Mouse (Mus musculus): ENCODE measurements around the gene Trim13. TPM values are rescaled to one million over a fixed set of nuclear protein-coding genes. Genes with fewer than 3 reads are reported as not detected.

Gene Trim13
- polyA plus RNA-seq, 2 experiments: 2.7 to 4.3 TPM

GRCm38 (mm10) chr14:61642668-61643067 lies 44.6 kb downstream of the Trim13 start:
- TF ChIP-seq EP300 (IDR thresholded peaks at IDR 0.05; ENCODE audit: low read depth): no peak
- no peak for TF ChIP-seq CTCF (IDR thresholded peaks at IDR 0.05; ENCODE audit: low read depth)
- no peak overlapping the region for H3K4me2 ChIP-seq (ENCODE audit: low read depth)
- H3K27me3 ChIP-seq (ENCODE audit: control insufficient read depth, insufficient read depth, low read length): no peaks in the 10 kb centered on the region
- 82% methylated on average over 1 of the region's 1 CpGs for WGBS (ENCODE audit: insufficient replicate concordance)
- H3K36me3 ChIP-seq (replicated peaks; ENCODE audit: control insufficient read depth, insufficient read depth, low read depth): peaks cover 20% of the 10 kb centered on the region
- no peak for DNase-seq (ENCODE audit: low read depth in 3 of 3, low spot score in 3 of 3)
- no peak for ATAC-seq (ENCODE audit: insufficient read depth)
- no peak overlapping the region for H3K9ac ChIP-seq (replicated peaks)
- H3K4me3 ChIP-seq (ENCODE audit: insufficient read depth in 1 of 2, low read depth in 2 of 2, low read length in 2 of 2): no peak overlapping the region
- no peaks in the 10 kb centered on the region for H3K9me3 ChIP-seq (ENCODE audit: control insufficient read depth, low read length)
- no peak overlapping the region for H3K27ac ChIP-seq
- H3K4me1 ChIP-seq (replicated peaks; ENCODE audit: control insufficient read depth in 2 of 2, insufficient read depth in 2 of 2, low read length in 1 of 2): no peaks in the 10 kb centered on the region

- H3K27ac ChIP-seq: no peak overlapping the region
- H3K27me3 ChIP-seq (ENCODE audit: control insufficient read depth, insufficient read depth, low read length): no peaks in the 10 kb centered on the region
- peaks cover 3% of the 10 kb centered on the region for H3K36me3 ChIP-seq (replicated peaks; ENCODE audit: control insufficient read depth, insufficient read depth, low read depth)
- H3K9me3 ChIP-seq (ENCODE audit: control insufficient read depth, low read length): no peaks in the 10 kb centered on the region
- H3K4me3 ChIP-seq (ENCODE audit: insufficient read depth in 1 of 2, low read depth in 2 of 2, low read length in 2 of 2): peak overlapping the region in 1 of 2 experiments; percentile 45; a peak in 3 of 4 replicates
- DNase-seq (ENCODE audit: low read depth in 3 of 3, low spot score in 3 of 3): no peak
- WGBS (ENCODE audit: insufficient replicate concordance): 27% methylated on average over 1 of the region's 1 CpGs
- peak overlapping the region; percentile 65 for H3K4me2 ChIP-seq (ENCODE audit: low read depth)
- peak overlapping the region; percentile 47; the same call in 1 of the 2 replicates for H3K9ac ChIP-seq (replicated peaks)
- TF ChIP-seq CTCF (IDR thresholded peaks at IDR 0.05; ENCODE audit: low read depth) (no peak), EP300 (IDR thresholded peaks at IDR 0.05; ENCODE audit: low read depth) (no peak)
- ATAC-seq (ENCODE audit: insufficient read depth): no peak
- peaks cover 6 to 7% of the 10 kb centered on the region in 2 experiments for H3K4me1 ChIP-seq (replicated peaks; ENCODE audit: control insufficient read depth in 2 of 2, insufficient read depth in 2 of 2, low read length in 1 of 2)
Measured at GRCm38 (mm10) chr14:61645547-61645946, 47.5 kb downstream of the Trim13 start.

DNA sequence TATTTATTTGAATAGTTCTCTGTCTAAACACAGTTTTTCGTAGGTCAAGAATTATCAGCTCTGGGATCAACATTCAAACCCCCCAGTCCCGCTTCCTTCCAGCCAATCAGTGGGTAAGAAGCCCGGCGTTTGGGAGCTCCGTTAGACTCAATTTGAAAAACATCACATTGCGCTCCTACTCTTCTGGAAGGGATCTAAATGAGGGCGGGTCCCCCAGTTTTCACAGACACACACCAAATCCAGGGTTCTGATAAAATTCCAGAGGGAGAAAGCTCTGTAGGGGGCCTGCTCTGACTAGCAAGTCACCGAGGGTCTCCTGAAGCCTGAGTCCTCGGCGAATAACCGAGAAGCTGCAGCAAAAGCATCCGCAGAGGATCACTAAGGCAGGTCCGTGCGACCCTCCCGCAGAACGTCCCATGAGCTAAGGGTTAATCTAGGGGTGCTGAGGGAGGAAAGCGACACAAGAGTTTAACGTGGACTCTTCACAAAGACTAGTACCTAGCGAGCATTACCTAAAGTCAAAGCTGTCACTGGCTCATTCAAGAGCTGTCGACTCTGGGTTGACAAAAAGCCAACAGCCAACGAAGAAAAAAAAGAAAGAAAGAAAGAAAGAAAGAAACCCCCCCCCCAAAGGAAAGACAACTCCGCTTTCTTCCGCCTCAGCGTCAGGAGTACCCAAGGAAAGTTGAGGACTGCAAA lies 49.3 kb downstream of the Trim13 start:
- DNase-seq (ENCODE audit: low read depth in 3 of 3, low spot score in 3 of 3): peak; percentile 65 to 76 (median 66)
- H3K4me2 ChIP-seq (ENCODE audit: low read depth): peak overlapping the region; percentile 71
- H3K9ac ChIP-seq (replicated peaks): peak overlapping the region; percentile 99
- peak overlapping the region; percentile 87 to 93 for H3K4me3 ChIP-seq (ENCODE audit: insufficient read depth in 1 of 2, low read depth in 2 of 2, low read length in 2 of 2)
- no peak for ATAC-seq (ENCODE audit: insufficient read depth)
- H3K27ac ChIP-seq: peak overlapping the region; percentile 78
- H3K9me3 ChIP-seq (ENCODE audit: control insufficient read depth, low read length): no peaks in the 10 kb centered on the region
- H3K4me1 ChIP-seq (replicated peaks; ENCODE audit: control insufficient read depth in 2 of 2, insufficient read depth in 2 of 2, low read length in 1 of 2): peaks cover 6 to 7% of the 10 kb centered on the region in 2 experiments
- H3K36me3 ChIP-seq (replicated peaks; ENCODE audit: control insufficient read depth, insufficient read depth, low read depth): peaks cover 3% of the 10 kb centered on the region
- no peak for TF ChIP-seq CTCF (IDR thresholded peaks at IDR 0.05; ENCODE audit: low read depth)
- TF ChIP-seq EP300 (IDR thresholded peaks at IDR 0.05; ENCODE audit: low read depth): no peak
- H3K27me3 ChIP-seq (ENCODE audit: control insufficient read depth, insufficient read depth, low read length): no peaks in the 10 kb centered on the region
- WGBS (ENCODE audit: insufficient replicate concordance): under 1% methylated on average over 24 of the region's 24 CpGs

GRCm38 (mm10) chr14:61647881-61648684 lies 50.0 kb downstream of the Trim13 start:
- Histone ChIP-seq H3K4me1 (replicated peaks; ENCODE audit: control insufficient read depth in 2 of 2, insufficient read depth in 2 of 2, low read length in 1 of 2) (peaks cover 8 to 11% of the 10 kb centered on the region in 2 experiments), H3K36me3 (replicated peaks; ENCODE audit: control insufficient read depth, insufficient read depth, low read depth) (peaks cover 2% of the 10 kb centered on the region), H3K27ac (peak overlapping the region; percentile 78), H3K9ac (replicated peaks) (peak overlapping the region; percentile 99), H3K9me3 (ENCODE audit: control insufficient read depth, low read length) (no peaks in the 10 kb centered on the region), H3K27me3 (ENCODE audit: control insufficient read depth, insufficient read depth, low read length) (no peaks in the 10 kb centered on the region), H3K4me2 (ENCODE audit: low read depth) (peak overlapping the region; percentile 71), H3K4me3 (ENCODE audit: insufficient read depth in 1 of 2, low read depth in 2 of 2, low read length in 2 of 2) (peak overlapping the region; percentile 87 to 93)
- DNase-seq (ENCODE audit: low read depth in 3 of 3, low spot score in 3 of 3) (peak in 2 of 3 experiments; percentile 43 to 47), ATAC-seq (ENCODE audit: insufficient read depth) (peak; percentile 76)
- under 1% methylated on average over 90 of the region's 95 CpGs for WGBS (ENCODE audit: insufficient replicate concordance)
- peak; percentile 53 for TF ChIP-seq EP300 (IDR thresholded peaks at IDR 0.05; ENCODE audit: low read depth)
- peak; percentile 19; the same call in 1 of the 2 replicates for TF ChIP-seq CTCF (IDR thresholded peaks at IDR 0.05; ENCODE audit: low read depth)

All from liver, embryonic 14.5 days (tissue).